Mouse (Mus musculus) neutrophil, adult 5-6 weeks (primary cell): ENCODE measurements around the gene Myl4. TPM values are rescaled to one million over a fixed set of nuclear protein-coding genes. Genes with fewer than 3 reads are reported as not detected.
"Not testable (repeated sequence)": the region's sequence is repeated elsewhere in the genome, so short reads cannot be mapped to it uniquely, and the experiment has no call there.

ENCODE experiments used
- ATAC-seq: fragments of 151-379, 151-347 bp; 2 replicates; pipeline ENCODE4 v1.8.0; 2017; ENCODE audit warnings: mild to moderate bottlenecking, moderate TSS enrichment; ENCODE audit not compliant: insufficient number of reproducible peaks, poor library complexity, low FRiP score, severe bottlenecking; ENCODE audit errors: extremely low read depth
- total RNA-seq: library from RNA; stranded (forward); fragments of 200-1000 nt; gene quantifications from 2 replicates; pipeline ENCODE4 v1.2.3, GENCODE M21; 2017

Myl4 gene
- 3.8 and 5.7 TPM in 2 replicates for total RNA-seq

DNA sequence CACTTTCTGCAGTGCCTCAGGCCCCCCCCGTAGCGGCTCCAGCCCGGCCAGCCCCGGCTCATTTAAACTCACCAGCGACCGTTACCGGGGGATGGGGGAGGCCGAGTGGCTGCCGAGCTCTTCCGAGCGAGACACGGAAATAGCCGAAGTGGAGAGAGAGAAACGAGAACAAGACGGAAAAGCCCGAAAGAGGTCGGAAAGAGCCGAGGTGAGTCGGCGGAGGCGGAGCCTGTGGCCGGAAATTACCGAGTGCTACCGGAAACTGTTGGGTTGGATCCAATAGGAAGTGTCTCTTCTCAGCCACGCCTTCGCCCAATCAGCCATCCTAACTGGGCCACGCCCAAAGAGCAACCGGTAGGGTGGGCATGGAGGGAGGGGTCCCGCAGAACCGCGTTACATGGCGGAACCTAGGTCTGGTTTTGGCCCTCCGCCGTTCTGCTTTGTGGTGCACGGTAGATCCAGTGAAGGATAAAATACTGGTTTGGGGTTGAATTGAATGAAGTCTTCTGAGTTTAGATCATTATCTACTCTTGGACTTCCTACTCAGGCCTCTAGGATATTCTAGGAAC, at the start of gene Myl4, which contains the start of gene Cdc27:
Myl4 (plus strand) TSS at position 258 of the 569 bp plus-strand sequence.
Cdc27 (minus strand) TSS at position 215 of the 569 bp plus-strand sequence.
- peak; percentile 98 for ATAC-seq

DNA sequence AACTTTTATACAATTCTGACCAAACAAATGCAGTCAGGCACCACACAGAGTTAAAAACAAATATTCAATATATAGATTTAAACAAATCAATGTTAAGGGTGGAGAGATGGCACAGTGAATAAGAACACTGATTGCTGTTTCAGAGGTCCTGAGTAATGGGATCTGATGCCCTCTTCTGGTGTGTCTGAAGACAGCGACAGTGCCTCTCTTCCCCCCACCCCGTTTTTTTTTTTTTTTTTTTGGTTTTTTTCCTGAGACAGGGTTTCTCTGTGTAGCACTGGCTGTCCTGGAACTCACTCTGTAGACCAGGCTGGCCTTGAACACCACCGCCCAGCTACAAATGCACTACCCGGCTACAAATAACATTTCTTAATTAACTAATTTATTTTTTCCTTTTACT, 42.0 kb upstream of the Myl4 start:
- no peak for ATAC-seq

DNA sequence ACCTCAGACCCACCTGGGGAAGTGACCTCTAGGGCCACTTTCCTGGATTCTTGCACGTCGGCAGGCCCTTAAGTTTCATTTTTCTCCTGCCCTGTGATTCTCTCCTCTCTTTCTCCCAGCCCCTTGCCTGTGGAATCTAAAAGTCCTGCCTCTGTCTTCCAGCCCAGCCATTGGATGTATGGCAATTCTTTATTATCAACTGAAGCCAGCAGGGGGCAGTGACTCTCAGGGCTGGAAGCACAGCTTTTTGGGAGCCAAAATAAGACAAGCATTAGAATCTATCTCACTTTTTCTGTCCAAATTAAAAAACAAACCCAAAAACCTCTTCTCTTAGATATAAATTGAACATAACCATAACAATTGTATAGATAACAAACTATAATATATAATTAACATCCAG, 39.9 kb upstream of the Myl4 start:
- ATAC-seq: no peak

DNA sequence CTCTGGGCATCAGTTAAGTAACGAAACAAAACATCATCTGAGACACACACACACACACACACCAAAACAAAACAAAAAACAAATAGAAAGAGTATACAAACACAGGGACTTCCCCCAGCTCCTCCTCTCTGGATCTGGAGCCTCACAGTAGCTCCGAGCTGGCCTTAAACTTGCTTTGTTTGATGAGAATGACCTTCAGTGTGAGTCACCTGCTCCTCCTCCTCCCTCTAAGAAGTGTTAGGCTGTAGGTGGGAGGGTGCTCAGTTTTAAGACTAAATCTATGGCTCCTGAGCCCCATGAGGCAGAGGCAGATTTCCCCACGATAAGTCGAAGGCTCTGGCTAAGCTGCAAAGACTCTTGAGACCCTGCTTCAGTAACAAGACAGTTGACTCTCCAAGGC, 38.0 kb upstream of the Myl4 start:
- no peak for ATAC-seq

DNA sequence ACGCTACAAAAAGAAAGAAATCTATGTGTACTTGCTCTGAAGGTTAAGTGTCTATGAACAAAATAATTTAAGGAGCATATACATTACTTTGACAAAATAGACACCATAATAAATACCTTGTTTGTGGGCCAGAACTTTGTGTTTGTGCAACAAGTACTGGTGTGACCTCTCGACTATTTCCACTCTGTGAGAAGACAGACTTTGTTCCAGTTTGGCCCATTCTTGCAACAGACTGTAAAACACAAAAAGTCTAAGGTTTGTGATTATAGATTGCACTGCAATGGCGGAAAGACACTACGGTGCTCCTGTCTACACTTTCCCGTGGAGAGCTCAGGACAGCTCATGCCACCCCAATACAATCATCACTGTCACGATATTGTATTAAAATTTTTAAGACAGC, 24.5 kb upstream of the Myl4 start:
- ATAC-seq: no peak

DNA sequence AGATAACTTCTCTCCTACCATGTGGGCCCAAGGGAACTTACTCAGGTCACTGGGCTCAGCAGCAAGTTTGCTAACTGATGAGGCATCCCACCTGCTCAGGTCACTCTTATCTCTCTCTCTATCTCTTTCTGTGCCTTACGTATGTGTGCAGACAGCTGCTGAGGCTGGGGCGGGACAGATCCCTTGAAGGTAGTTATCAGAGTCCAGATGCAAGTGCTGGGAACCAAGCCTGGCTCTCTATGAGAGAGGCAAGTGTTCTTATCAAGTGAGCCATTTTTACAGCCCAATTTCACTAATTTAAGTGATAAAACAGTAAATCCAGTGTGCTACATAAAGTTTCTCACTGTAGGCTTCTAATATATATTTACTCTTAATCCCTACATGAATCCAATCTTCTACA, 13.6 kb upstream of the Myl4 start:
- no peak for ATAC-seq

DNA sequence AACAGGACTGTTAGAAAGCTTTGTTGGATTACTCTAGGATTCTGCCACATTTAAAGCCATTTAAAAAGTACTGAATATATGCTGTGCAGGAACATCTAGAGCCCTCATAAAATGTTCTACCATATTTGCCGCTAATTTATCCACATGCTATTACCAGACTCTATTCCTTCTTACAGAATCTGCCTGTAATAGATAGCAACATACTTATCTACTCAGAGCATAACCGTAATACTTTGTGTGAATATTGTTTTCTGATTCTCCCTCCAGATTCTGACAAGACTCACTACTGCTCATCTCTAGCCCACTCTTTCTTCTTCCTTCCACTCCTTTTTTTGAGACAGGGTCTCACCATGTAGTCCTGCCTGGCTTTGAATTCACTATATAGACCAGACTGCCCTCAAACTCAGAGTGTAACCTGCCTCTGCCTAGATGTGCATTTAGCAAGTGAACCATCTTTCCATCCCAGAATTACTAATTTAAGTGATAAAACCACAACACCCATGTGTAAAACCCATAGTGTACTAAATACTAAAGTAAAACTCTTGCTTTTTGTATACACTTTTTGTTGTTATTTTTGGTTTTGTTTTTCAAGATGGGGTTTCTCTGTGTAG, 12.4 kb upstream of the Myl4 start:
- no peak for ATAC-seq

DNA sequence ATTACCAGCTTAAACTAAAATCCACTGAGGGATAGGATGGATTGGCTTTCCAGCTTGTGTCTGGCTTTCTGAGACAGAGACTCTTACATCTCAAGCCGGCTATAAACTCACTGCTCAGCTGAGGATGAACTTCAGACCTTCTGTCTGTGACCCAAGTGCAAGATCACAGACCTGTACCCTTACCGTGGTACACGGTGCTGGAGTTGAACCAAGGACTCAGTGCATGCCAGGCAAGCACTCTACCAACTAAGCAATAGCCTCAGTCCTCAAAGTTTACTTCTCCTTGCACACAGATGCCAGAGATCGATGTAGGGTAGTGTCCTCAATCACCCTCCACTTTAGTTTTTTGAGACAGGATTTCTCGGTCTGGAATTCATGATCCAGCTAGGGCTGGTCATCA, 10.7 kb upstream of the Myl4 start:
- no peak for ATAC-seq

DNA sequence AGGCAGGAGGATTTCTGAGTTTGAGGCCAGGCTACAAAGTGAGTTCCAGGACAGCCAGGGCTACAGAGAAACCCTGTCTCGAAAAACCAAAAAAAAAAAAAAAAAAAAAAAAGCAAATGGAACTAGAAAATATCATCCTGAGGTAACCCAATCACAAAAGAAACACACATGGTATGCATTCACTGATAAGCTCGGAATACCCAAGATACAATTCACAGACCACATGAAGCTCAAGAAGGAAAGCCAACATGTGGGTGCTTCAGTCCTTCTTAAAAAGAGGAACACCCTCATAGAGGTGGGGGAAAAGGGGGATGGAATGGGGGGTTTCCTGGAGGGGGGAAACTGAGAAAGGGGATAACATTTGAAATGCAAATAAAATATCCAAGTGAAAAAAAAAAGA, 7.1 kb upstream of the Myl4 start:
- ATAC-seq: not testable (repeated sequence)

DNA sequence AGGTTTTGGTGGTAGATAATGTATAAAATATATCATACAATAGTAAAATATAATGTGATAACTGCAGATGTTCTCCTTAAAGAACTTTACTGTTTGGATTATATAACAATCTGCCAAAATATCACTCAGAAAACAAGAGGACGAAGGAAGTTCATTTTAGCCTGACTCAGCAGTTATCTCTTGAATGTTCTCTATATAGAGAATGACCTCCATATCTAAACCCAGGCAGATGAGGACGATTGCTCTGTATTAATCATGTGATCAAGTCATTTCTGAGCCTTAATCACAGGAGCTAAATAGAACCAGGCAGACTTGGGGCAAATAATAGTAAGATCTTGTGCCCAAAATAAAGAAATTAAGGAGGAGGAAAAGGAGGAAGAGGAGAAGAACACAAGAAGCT, 6.0 kb upstream of the Myl4 start:
- ATAC-seq: no peak

DNA sequence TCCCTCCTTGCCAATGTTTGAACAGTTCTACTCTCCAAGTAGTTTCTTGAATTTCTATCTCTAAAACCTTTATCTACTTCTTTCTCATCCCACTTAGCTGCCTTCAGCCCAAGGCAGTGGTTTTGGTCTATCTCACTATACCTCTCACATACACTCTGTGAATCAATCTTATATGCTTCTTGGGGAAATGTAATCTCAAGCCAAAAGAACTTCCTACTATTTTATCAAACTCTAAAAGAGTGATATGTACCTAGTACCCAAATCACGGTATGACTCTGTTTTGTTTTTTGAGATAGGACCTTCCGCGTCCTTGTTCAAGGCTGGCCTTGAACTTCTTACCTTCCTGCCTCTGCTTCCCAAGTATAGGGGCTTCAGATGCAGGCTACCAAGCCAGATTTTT, 3.0 kb upstream of the Myl4 start:
- no peak for ATAC-seq

DNA sequence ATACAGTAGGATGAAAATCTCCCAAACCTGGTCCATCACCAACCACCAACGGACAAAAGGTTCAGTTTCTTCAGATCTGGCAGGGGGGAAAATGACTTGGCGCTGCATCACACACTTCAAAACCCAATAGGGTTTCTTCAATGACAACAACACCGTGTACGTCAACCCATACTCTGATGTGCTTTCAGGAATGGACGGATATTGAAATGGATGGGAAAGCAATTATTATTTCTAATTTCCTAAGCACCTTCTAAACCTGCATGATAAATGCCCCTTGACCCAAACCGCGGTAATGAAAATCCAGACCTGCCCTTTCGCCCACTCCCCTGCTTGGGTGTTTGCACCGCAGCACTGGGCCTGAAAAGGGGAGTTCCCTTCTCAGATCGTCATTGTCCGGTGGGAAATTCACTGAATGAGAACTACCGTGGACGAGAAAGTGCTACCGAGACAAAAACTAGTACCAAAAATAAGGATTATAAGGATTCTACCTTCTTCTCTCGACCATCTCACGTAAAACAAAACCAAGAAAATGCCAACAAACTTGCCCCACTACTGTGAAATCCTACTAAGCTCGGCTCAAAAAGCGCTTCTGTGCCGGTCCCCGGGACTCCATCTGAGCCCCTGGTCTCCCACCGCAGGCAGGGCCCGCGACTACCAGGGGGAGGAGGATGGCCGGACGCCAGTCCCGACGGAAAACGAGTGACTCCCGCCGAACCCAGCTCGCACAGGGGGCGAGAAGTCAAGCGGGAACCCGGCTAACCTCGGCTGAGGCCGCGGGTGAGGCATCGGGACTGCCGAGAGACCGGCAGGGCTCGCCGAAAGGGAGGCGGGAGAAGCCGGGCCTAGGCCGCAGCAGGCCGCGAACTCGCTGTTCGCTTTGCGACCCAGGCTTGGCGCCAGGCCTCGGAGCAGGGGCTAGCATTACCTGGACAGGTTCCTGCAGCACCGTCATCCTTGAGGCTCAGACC, 741 bp upstream of the Myl4 start:
- peak; percentile 4; the same call in 1 of the 2 replicates for ATAC-seq

DNA sequence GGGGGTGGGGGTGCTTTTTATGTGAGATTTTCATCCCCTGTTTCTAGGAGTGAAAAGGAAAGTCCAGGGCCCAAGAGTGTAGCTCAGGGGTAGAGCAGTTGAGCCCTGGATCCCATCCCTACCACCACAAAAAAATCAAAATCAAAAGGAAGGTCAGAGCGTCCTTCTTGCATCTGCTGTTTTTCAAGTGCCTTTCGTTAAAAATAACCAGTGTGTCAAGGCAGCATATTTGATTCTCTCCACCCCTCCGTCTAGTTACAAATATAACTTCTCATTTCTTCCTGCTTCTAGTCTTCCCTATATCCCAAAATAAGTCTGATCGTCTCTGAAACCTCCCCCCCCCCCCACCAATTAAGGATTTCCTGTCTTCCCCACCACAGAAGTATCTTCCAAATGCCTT, 7.6 kb downstream of the Myl4 start:
- ATAC-seq: no peak

DNA sequence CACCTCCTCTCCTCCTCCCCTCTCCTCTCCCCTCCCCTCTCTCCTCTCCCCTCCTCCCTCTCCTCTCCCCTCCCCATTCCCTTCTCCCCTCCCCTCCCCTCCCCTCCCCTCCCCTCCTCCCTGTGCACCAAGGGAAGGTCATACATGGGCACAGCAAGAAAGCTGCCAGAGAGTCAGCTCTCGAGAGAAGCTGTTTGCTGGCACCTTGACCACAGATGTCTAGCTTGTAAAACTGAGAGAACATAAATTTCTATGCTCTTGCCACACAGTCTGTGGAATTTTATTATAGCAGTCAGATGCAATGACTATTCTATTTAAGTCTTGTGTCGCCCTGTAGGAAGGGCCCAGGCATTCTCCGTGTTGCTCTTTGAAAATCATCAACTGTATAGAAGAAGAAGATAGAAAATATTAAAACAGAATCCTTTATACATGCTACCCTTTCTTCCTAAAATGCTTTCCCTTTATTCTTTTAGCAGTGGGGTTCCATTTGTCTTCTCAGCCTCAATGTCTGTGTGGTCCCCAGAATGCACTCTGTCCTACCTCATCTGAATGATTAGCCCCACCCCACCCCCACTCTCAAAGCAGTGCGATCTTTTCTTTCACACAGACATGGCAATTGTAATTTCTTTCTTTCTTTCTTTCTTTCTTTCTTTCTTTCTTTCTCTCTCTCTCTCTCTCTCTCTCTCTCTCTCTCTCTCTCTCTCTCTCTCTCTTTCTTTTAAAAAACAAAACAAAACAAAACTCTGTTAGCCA, 8.4 kb downstream of the Myl4 start:
- no peak for ATAC-seq

DNA sequence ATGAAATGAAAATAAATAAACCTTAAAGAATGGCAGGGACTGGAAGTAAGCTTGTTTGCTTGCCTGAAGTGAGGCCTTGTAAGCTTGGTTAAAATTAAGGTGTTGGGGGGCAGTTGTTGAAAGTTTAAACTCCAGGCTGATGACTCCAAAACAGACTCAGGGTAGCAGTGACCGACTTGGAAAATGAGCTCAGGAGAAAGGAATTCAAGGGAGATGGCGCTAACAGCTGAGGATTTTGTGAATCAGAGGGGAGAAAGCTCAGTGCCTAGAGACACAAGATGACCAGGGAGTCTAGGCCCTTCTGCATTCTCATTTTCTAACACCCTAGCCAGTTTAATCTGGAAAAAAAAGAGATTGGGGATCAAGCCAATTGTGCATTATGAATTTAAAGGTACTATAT, 10.5 kb downstream of the Myl4 start:
- ATAC-seq: no peak

DNA sequence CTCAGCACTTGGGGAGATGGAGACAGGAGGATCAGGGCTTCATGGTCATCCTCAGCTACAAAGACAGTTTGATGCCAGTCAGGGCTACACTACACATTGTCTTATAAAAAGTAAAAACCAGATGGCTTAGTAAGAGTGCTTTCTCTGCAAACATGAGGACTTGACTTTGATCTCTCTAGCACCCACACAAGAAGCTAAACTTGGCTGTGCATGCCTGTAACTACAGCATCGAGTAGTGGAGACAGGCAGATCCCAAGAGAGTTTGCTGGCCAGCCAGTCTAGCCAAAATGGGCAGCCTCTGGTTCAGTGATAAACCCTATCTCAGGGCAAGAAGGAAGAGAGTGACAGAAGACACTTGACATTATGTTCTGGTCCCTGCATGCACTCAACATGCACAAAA, 13.0 kb downstream of the Myl4 start:
- ATAC-seq: no peak

DNA sequence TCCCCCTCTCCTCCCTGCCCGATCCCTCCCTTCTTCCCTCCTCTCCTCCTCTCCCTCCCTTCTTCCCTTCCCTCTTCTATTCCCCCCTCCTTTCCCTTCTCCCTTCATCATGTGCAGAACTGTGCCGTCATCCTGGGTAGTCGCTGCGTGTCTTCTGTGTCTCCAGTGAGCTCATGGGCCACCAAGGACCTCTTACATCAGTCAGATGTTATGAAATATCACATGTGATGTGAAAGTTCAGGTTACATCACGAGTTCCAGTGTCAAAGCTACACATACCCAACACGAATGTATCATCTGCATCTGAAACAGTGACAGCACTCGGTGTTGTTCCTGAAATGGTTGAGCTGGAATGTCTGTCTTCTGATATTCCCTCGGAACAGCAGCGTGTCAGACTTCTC, 14.7 kb downstream of the Myl4 start:
- ATAC-seq: no peak

DNA sequence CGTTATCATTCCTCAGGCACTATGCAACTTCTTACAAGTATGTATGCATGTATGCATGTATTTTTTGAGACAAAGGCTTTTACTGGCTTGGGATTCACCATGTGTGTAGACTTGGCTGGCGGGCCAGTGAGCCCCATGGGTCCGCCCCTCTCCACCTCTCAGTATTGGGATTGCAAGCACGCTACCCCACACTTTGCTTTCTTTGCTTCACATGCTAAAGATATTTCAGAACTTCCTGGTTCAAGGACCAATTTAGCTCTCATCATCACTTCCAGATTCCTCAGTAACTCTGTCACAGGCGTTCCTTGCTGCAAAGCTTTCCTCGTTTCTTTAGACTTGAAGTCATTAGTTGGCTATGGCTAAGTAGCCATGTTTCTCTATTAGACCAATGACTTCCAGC, 15.6 kb downstream of the Myl4 start:
- ATAC-seq: no peak

DNA sequence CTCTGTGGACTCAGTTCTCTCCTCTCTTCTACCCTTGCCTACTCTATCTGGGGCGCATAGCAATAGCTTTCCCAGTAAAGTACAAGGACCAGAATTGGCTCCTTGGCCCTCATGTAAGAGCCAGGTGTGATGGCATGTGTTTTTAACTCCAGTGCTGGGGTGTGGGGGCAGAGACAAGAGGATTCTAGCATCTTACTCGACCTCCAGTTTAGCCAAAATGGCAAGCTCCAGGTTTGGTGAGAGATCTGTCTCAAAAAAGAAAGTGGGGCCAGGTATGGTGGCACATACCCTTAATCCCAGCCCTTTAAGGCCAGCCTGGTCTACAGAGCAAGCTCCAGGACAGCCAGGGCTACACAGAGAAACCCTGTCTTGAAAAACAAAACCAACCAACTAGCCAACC, 16.3 kb downstream of the Myl4 start:
- ATAC-seq: no peak
